Mouse (Mus musculus) T-helper 17 cell (primary cell): ENCODE data around the gene Nubp2.

Source experiments
- in situ Hi-C, 2 experiments: fragments of 300-600 bp; cut with MboI, MseI; formaldehyde crosslinking; loops; 1 replicate in 1 of 2; 2 replicates in 1 of 2; pipeline ENCODE4 v1.15.1; 2025; ENCODE audit warnings: high pct_unique_total_duplicates in 2 of 2

Nubp2 gene

DNA sequence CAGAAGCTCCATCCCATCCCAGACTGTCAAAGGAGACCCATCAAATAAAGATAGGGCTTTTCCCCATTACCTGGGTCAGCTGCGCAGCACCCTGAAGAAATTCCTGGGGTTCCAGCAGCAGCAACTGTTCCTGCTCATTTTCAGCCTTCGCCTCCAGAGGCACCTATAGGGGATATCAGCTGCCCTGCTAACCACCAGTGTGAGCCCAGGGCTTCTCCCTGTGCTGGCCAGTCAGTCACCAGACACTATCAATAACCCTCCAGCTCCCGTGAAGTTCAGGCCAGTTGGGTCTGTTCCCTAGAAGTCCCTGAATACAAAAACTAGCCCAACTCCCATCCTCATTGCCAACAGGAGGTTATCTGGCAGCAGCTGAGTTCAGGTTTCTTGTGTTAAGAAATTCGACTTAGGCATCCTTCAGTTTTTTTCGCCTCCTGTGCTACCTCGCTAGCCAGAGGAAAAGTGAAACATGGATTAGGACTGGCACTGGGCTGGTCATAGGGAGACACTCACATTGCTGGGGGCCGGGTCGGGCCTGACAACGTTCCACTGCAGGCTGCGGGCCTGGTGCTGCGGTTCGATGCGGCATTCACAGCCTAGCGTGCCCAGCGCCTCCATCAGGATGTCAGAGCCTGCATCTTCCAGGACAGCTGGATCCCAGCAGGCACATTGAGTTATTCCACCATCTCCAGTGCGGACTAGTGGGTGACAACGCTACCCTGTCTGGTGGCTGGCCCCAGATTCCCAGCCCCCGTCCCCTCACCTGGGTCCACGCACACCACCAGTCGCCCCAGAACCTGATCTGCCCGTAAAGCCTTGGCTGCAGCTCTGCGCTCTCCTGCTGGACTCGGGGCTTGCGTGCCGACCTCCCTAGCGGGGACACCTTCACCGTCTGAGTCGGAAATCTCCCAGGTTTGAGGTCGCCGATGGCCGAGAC lies 8.2 kb upstream of the Nubp2 start:
- in situ Hi-C loops: no loop called here

DNA sequence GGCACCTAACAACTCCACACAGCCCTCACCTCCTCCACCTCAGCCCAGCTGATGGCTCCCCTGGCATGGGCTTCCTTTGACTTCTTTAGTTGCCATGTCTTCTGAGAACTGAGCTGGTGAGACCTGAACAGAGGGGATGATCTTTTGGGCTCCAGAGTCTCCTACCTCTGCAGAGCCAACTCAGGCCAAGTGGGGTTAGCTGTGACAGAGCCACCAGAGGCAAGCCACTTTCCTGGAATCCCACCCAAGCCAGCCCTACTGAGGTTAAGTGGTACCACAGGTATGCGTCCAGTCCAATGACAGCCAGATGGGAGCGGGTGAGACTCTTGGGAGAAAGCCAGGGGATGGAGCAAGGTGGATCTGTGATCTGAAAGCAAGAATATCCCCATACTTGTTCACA lies 7.1 kb upstream of the Nubp2 start:
- in situ Hi-C loops: no loop called here

DNA sequence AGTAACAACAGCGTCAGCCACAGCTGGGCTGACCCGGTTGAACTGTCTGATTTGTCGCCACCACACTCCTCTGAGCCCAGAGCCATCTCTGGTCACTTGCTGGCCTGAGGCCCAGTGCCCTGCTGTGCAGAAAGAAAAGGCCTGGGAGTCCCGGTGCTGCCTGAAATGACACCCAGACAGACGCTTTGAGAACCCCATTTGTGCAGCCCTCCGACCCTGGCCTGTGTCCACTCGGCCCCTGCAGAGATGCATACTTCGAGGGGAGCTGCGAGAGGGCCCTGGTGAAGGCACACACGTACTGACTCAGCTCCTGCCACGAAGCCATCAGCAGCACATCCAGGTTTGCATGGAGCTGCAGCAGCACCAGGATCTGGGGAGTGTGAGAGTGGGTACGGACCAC lies 6.6 kb upstream of the Nubp2 start:
- in situ Hi-C loops: no loop called here

DNA sequence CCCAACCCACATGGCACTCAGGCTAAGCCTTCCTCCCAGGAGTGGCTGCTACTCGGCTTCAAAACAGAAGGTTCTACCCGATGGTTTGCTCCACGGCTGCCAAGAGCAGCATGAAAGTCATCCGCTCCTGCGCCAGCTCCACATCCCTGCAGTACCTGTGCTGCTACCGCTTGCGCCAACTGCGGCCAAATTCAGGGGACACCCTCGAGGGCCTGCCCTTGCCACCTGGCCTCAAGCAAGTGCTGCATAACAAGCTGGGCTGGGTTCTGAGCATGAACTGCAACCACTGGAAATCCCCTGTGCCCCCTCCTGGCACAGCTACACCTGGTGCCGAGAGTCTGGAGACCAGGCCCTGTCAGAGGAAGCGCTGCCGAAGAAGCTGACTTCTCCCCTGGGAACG lies 5.2 kb upstream of the Nubp2 start:
- in situ Hi-C loops: no loop called here

DNA sequence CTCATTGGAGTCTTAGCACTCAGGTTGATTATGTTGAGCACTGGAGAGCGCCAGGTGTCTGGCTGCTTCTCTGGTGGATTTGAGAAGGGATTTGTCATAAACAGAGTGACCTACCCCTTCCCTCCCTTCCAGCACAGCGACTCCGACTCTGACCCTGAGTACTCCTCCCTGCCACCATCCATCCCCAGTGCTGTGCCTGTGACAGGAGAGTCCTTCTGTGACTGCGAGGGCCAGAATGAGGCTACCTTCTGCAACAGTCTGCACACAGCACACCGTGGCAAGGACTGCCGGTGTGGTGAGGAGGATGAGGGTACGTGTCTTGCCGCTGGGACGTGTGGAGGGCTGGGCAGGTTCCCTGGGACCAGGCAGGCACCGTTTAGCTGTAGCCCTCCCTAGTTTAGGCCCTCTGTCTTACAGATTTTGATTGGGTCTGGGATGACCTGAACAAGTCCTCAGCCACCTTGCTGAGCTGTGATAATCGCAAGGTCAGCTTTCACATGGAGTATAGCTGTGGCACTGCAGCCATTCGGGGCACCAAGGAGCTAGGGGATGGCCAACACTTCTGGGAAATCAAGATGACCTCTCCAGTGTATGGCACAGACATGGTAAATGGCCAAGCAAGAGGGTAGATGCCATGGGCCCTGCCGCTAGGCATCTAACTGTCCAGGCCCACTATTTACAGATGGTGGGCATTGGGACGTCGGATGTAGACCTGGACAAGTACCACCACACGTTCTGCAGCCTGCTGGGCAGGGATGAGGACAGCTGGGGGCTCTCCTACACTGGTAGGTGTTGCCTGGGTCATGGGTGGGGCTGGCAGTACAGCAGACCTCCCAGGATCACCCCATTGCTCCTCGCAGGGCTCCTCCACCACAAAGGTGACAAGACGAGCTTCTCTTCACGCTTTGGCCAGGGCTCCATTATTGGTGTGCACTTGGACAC lies 4.3 kb upstream of the Nubp2 start:
- in situ Hi-C loops: no loop called here

DNA sequence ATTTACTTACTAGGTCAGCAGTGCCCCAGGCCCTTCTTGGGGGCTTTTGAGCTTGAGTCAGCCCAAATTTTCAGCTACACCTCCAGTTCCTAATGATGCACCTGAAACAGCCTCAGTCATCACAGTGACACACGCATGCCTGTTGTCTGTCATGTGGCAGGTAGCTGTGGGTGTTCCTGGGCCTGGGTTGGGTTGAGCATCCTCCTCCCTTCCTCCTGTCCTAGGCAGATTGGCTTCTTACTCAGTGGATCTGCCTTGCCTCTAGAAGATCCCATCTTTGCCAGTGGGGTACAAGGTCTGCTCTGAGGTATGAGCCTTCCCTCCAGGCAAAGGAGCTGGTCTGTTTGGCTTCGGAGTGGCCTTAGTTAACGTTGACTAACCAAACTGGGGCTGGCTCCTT lies 2.7 kb upstream of the Nubp2 start:
- in situ Hi-C loops: loop anchor here (5.0 to 10.0 kb wide), 2 partner anchors 144 to 152 kb away; partner anchors contain the start of gene Msrb1 (in 1 of the 2)

DNA sequence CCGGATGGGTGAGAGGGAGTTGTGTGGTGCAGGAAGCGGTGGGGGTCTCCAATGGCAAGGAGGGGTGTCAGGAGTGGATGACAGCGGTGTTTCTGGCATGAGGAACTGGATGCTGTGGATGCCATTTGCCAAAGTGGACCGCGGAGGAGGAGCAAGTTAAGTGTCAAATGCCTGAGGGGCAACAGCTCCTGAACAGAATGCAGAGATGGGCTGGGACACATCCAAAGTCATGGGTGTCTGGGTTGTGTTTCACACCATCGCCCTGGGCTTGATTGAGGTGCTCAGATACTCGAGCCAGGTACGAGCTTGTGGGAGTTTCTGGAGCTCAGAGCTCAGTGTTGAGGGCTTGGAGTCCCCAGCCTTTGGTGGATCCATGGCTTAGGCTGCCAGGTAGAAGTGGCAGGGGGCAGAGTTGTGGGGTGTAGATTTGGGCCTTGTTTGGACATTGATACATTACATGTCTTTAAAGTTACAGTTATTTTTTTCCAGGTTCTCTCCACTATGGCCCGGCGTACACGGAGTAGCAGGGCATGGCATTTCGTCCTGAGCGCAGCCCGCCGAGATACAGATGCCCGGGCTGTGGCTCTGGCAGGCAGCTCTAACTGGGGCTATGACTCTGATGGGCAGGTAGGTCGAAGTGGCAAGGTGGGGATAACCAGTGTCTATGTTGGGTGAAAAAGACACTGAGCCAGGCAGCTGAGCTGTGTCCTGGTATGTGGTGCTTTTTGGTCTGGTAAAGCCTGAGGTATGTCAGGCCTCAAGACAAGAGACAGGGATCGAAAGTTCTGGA lies 1.3 kb upstream of the Nubp2 start:
- in situ Hi-C loops: loop anchor here (5.0 to 10.0 kb wide), 2 partner anchors 143 to 150 kb away; partner anchors contain the start of gene Msrb1 (in 1 of the 2)

DNA sequence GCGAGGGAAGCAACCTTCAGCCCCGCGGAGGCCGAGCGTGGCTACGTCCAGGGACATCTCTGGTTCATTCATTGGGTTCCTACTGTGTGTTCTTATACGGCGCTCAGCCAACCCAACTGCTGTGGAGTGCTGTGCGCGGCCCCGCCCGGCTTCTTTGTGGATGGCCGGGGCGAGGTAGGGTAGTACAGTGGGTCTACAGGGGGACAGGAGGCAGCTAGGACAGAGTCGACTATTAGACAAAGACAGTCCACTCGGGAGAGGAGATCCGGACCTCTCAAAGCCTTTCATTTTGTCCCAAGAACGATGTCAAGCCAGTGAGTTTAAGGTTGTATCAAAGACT lies 753 bp upstream of the Nubp2 start:
- in situ Hi-C loops: loop anchor here (5.0 to 10.0 kb wide), 2 partner anchors 142 to 150 kb away; partner anchors contain the start of gene Msrb1 (in 1 of the 2)

DNA sequence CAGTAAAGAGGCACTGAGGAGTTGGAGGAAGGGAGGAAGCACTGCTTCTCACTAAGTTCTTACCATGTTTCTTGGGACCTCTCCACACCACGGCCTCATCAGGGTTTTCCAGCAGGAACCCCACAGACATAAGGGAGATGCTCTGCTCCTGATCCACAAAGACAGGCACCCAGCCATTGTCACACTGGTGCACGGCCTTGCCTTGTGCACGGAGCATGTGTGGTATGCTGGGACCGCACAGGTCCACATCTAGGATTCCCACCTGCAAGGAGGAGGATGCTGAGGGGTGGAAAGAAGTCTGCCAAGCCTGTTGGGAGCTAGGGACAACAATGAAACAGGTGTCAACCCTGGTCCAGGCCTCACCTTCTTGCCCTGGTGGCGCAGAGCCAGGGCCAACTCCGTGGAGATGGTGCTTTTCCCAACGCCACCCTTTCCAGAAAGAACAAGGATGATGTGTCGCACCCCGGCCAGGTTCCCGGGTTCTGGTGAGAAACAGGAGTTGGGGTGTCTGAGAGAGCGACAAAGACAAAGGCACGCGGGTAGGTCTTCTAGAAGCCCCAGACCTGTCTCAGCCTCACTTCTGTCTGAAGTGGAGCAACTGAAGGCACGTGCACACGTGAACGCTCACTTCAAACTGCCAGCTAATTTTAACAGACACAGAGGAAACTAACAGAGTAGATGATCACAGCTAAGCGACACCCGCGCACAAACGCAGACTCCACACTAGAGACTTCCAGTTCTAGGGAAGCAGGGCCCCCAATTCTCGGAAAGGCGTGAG lies 604 bp downstream of the Nubp2 start:
- in situ Hi-C loops: loop anchor here (5.0 to 10.0 kb wide), 2 partner anchors 141 to 148 kb away; partner anchors contain the start of gene Msrb1 (in 1 of the 2)

DNA sequence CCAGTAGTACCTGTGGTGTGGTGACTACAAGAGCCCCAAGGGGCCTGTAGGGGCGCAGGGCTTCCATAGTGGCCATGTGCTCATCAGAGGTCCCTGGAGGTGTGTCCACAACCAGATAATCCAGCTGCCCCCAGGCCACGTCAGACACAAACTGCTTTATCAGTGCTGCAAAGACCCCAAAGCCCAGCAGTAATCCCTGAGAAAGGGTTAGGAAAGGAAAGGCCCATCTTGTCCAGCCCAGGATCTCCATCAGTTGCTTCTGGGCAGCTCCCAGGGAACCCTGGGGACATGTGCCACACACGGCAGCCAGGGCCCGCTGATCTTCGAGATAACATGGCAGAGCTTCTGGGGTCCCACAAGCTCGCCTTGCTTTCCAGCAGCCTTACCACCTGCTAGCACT lies 1.8 kb downstream of the Nubp2 start:
- in situ Hi-C loops: loop anchor here in 1 of 2 experiments (5.0 to 10.0 kb wide), 2 partner anchors 42 to 140 kb away; partner anchors contain the start of gene Hagh

DNA sequence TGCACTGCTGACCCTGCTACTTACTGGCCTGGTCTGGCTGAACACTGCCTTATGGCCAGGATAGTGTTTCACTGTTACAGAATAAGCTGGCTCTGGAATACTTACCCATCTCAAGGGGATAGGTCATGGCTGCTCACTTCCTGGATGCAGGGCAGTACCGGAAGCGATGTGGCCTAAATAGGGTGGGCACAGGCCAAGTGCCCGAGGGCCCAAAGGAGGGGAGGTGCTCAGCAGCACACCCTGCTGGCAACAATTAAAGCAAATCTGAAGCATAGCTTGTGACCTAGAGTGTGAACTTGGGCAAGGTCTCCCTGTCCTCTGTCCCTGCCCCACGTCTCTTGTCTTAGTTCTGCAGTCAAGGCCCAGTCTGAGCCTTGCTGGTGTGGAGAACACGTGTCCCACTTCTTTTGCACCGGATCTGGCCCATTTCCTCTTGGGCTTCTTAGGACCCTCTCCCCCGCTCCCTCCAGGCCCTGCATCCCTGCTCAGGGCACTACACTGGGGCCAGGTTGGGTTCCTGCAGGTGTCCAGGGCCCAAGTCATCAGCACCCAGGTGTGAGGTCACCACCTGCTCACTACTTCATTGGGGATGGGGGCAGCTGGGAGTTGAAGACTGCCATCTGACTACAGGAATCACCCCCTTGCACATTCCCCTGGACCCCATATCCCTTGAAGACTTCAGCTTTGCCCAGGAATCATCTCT lies 4.3 kb downstream of the Nubp2 start:
- in situ Hi-C loops: loop anchor here in 1 of 2 experiments (5.0 to 10.0 kb wide), 2 partner anchors 40 to 137 kb away; partner anchors contain the start of gene Hagh

DNA sequence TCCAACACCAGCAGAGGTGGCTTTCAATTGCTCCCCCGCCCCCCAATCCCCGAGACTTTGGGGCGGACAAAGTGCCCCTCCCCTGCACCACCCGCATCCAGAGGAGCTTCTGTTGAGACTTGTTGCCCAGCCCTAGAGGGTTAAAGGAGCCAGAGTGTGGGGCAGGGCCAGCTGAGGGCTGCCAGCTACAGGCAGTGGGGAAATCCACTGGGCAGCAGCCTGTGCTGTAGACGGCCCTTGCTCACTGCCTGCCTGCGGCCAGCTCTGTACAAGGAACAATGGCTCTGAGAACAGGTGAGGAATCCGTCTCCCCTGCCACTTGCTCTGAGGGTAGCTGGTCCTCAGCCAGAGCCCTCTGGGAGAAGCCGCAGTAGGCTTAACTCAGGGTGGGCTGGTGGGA lies 7.6 kb downstream of the Nubp2 start:
- in situ Hi-C loops: no loop called here

DNA sequence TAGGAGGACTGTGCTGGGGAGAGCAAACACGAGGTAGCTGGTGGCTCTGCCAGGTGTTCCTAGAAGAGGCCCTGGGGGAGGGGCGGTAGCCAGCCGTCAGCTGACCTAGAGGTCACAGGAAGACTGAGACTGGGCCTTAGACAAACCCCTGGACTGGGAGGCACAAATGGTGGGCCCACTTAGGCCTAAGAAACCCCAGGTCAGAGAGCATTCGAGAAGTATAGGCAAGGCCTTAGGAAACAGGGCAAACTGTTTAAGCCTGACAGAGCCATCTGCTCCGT lies 8.1 kb downstream of the Nubp2 start:
- in situ Hi-C loops: no loop called here

DNA sequence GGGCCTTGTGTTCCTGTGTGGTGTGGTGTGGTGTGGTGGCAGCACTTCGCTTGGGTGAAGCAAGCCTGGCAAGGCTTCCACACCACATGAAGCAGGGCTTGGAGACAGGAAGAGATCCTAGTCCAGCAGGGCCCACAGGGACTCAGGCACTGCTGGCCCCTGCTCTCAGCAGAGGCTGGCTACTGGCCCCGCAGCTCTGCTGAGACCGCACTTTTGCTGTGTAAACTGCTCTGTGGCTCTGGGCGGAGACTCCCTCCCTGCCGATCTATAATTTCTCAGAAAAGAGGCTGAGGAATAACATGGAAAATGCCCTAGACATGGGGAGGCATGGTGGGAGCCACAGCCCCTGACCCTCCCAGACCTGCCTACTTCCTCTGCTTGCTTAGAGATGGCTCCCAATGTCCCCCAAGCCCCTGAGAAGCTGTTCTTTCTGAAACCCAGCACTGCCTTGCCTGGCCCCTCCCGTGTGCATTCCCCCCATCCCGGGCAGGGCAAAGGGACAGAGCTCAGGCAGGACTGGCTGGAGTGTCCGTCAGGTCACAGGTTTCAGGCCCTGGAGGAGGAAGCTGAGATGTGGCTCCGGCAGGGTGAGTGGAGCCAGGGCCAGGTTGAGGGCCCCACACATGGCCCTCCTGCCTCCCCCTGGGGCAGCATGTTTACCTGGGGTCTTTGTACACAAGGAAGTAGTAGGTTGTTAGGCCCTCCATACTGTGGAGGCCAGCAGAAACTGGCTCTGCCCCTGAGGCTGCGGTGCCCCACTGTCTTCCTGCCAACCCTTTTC lies 8.6 kb downstream of the Nubp2 start:
- in situ Hi-C loops: no loop called here

DNA sequence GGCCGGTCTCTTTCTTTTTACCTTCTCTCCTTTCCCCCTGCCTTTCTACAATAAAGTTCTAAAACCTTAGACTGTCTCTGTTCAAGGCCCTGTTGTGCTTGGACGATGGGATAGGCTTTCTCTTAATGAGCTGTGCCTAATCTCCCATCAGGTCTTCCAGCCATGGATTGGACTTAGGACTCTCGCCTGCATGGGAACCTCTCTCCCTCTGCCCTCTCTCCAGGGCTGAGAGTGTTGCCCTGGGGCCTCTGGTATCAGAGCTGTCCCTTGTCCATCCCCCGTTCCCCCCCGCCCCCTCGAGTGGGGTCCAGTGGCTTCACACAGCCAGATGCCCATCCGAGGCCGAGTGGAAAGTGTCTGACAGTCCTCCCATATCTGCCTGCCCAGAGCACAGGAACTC lies 11.2 kb downstream of the Nubp2 start:
- in situ Hi-C loops: no loop called here

DNA sequence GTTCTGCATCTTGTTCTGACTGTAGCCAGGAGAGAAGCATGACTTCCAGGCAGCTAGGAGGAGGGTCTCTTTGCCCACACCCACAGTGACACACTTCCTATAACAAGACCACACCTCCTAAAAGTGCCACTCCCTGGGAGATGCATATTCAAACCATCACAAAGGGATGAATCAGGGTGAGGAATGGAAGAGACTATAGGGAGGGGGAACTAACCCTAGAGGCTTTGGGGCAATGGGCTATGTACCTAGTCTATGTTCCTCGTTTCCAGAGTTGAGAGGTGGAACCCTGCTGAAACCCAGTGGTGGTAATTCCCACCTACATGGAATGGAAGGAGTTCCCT lies 11.8 kb downstream of the Nubp2 start:
- in situ Hi-C loops: no loop called here

DNA sequence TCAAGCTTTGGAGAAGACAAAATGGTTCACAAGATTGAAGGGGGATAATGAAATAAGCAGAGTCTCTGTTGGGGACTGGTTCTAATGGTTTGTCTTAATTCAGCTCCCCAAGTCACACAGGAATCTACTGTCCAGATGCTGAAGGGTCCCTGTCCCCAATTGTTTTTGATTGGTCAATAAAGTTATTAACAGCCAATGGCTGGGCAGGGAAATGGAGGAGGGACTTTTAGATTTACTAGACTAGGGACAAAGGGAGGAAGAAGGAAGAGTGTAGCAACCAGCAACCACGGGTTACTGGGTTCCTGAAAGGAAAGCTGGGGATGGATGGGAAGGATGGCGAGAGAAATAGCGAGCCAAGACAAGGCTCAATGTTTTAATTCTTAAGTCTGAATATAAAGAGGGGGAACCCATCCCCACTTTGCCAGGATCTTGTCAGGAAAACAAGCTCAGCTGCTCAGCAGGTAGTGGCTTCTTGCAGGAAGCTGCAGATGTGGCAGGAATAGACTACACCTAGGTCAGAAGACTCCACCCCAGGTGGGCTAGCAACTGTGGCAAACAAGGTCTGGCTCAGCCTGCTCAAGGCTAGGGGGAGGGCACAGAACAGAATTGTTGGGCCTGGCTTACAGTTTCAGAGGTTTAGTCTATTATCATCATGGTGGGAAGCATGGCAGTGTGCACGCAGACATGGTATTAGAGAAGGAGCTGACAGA lies 12.3 kb downstream of the Nubp2 start:
- in situ Hi-C loops: no loop called here

DNA sequence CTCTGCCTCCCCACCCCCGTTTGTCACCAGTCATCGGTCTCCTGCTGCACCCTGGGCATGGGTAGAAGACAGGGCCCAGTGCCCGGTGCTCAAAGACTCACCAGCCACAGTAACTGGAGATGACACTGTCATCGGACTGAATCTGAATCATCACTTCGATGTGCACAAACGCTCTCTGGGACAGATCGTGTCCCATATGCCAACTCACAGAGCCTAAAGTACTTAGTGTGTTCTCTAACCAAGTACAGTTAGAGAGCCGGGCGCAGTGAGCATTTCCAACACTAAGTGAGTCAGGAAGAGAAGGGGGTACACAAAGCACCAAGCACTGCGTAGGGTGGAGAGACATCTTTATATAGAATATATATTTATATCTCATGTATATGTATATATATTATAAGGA lies 18.2 kb downstream of the Nubp2 start:
- in situ Hi-C loops: no loop called here

DNA sequence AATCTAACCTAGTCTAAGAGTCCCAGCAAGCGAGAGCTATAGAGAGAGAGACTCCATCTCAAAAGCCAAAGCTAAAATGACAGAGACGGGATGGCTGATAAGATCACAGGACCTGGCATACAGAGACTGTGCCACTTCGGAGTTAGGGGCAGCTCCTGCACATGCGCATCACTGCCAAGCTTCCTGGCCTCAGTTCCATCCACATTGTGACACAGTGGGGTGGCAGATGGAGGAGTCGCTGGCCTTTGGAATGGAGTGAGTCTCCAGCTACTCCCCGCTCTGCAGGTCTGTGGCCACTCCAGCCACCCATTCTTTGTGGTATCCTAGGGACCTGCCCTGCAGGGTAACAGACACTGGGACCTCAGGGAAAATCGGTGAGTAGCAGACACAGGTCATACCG lies 20.4 kb downstream of the Nubp2 start, which contains the start of gene Igfals:
Igfals (plus strand) TSS at position 222 of the 400 bp plus-strand sequence.
- in situ Hi-C loops: no loop called here
